ENCODE assay signal across 23 mouse cellular contexts in the genomic region with DNA sequence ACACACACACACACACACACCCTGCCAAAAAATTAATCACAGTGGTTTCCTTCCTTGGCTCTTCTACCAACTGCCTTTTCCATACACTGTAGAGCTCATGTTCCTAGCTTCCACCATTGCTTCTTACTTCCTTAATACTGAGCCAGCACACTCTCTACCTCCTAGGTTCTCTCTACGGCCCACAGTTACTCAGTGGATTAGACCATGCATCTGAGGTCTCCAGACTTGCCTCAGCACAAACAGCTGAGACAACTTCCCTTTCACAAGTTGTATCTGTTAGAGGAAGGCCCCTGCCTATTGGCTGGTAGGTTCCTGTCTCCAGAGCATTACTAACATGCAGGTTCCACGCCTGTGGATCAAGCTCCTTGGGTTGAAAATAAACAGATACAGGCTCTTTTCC. TPM values are rescaled to one million over a fixed set of nuclear protein-coding genes. Genes with fewer than 3 reads are reported as not detected.
A peak's percentile ranks its signal among the peaks of the same experiment; 100 is the strongest.
DNase-seq lines count a peak whose midpoint lies in the region; ATAC-seq and TF ChIP-seq lines count a peak whose summit lies in the region.
"Had no signal": no experiment of that assay in that cellular context is flagged by ENCODE, and none has a peak within 500 bp of the region (broad histone marks: within the 10 kb centered on the region; RNA-seq: fewer than 3 reads in every experiment).

No protein-coding gene starts in this region.

- no peak for DNase-seq in testis, postnatal 14 days (ENCODE audit: low spot score)
- DNase-seq in retina, embryonic 14.5 days (ENCODE audit: low spot score), result no peak
- no peak for DNase-seq in cerebellum, adult 11 months
- no peak for DNase-seq in right cerebral cortex, postnatal 4 days
- DNase-seq: adrenal gland, postnatal 36 days; cerebellum, adult 18-20 months; cerebellum, postnatal 25 days; embryo, embryonic 11 days; gastrocnemius, postnatal 25 days; kidney, adult 8-10 months; kidney, postnatal 14 days; lung, adult 18-20 months had no signal

- no peaks in the 10 kb centered on the region for H3K36me3 ChIP-seq in hindbrain, embryonic 16.5 days (ENCODE audit: control insufficient read depth, insufficient read depth, low read length)
- H3K36me3 ChIP-seq in hindbrain, embryonic 13.5 days, result no peaks in the 10 kb centered on the region
- no peaks in the 10 kb centered on the region for H3K36me3 ChIP-seq in testis, adult 2 months (ENCODE audit: control insufficient read depth, insufficient read depth, low read length)
- no peaks in the 10 kb centered on the region for H3K36me3 ChIP-seq in limb, embryonic 12.5 days
- H3K36me3 ChIP-seq: forebrain, embryonic 10.5 days; hindbrain, embryonic 12.5 days; liver, embryonic 12.5 days; midbrain, embryonic 15.5 days; neural tube, embryonic 13.5 days had no signal

- H3K27me3 ChIP-seq in hindbrain, embryonic 16.5 days (replicated peaks; ENCODE audit: control insufficient read depth, insufficient read depth, low read length), result no peaks in the 10 kb centered on the region
- no peaks in the 10 kb centered on the region for H3K27me3 ChIP-seq in hindbrain, embryonic 13.5 days
- H3K27me3 ChIP-seq in testis, adult 2 months (ENCODE audit: control insufficient read depth, insufficient read depth, low read length), result no peaks in the 10 kb centered on the region
- H3K27me3 ChIP-seq in limb, embryonic 12.5 days, result no peaks in the 10 kb centered on the region
- H3K27me3 ChIP-seq: hindbrain, embryonic 12.5 days; liver, embryonic 12.5 days; megakaryocyte, embryonic 14.5 days; midbrain, embryonic 15.5 days; neural tube, embryonic 13.5 days had no signal

- WGBS in hindbrain, embryonic 16.5 days, result 82% methylated on average over 2 of the region's 2 CpGs
- WGBS in hindbrain, embryonic 13.5 days, result 86% methylated on average over 2 of the region's 2 CpGs
- WGBS in limb, embryonic 12.5 days, result 63% methylated on average over 2 of the region's 2 CpGs

- TF ChIP-seq CTCF in testis, adult 2 months (IDR thresholded peaks at IDR 0.05; ENCODE audit: control insufficient read depth, insufficient read depth, insufficient replicate concordance, low read depth, low read length), result no peak

- H3K4me2 ChIP-seq in hindbrain, embryonic 16.5 days (ENCODE audit: low read length), result no peak overlapping the region
- no peak overlapping the region for H3K4me2 ChIP-seq in hindbrain, embryonic 13.5 days
- H3K4me2 ChIP-seq in limb, embryonic 12.5 days, result no peak overlapping the region
- H3K4me2 ChIP-seq: hindbrain, embryonic 12.5 days; liver, embryonic 12.5 days; midbrain, embryonic 15.5 days; neural tube, embryonic 13.5 days had no signal

- H3K4me3 ChIP-seq in hindbrain, embryonic 16.5 days (ENCODE audit: low read length), result no peak overlapping the region
- H3K4me3 ChIP-seq in hindbrain, embryonic 13.5 days, result no peak overlapping the region
- H3K4me3 ChIP-seq in testis, adult 2 months (ENCODE audit: control insufficient read depth, low read depth, low read length), result peak overlapping the region; percentile 40; the same call in 1 of the 2 replicates
- H3K4me3 ChIP-seq in limb, embryonic 12.5 days (replicated peaks), result no peak overlapping the region
- H3K4me3 ChIP-seq: forebrain, embryonic 10.5 days; hindbrain, embryonic 12.5 days; liver, embryonic 12.5 days; megakaryocyte, embryonic 14.5 days; midbrain, embryonic 15.5 days; neural tube, embryonic 13.5 days had no signal

- no peaks in the 10 kb centered on the region for H3K9me3 ChIP-seq in hindbrain, embryonic 16.5 days (ENCODE audit: control insufficient read depth, low read length)
- no peaks in the 10 kb centered on the region for H3K9me3 ChIP-seq in hindbrain, embryonic 13.5 days
- no peaks in the 10 kb centered on the region for H3K9me3 ChIP-seq in limb, embryonic 12.5 days
- H3K9me3 ChIP-seq: forebrain, embryonic 10.5 days; hindbrain, embryonic 12.5 days; liver, embryonic 12.5 days; megakaryocyte, embryonic 14.5 days; midbrain, embryonic 15.5 days; neural tube, embryonic 13.5 days had no signal

- no peak overlapping the region for H3K27ac ChIP-seq in hindbrain, embryonic 16.5 days (ENCODE audit: low read depth, low read length)
- no peak overlapping the region for H3K27ac ChIP-seq in hindbrain, embryonic 13.5 days
- no peak overlapping the region for H3K27ac ChIP-seq in testis, adult 2 months (ENCODE audit: control insufficient read depth, insufficient read depth, low read depth, low read length)
- peak overlapping the region; percentile 26; the same call in 1 of the 2 replicates for H3K27ac ChIP-seq in limb, embryonic 12.5 days
- H3K27ac ChIP-seq: forebrain, embryonic 10.5 days; hindbrain, embryonic 12.5 days; liver, embryonic 12.5 days; midbrain, embryonic 15.5 days; neural tube, embryonic 13.5 days had no signal

- H3K9ac ChIP-seq in hindbrain, embryonic 16.5 days (ENCODE audit: low read depth, low read length), result no peak overlapping the region
- H3K9ac ChIP-seq in hindbrain, embryonic 13.5 days, result no peak overlapping the region
- H3K9ac ChIP-seq in limb, embryonic 12.5 days (replicated peaks), result no peak overlapping the region
- H3K9ac ChIP-seq: hindbrain, embryonic 12.5 days; liver, embryonic 12.5 days; midbrain, embryonic 15.5 days; neural tube, embryonic 13.5 days had no signal

- no peak for TF ChIP-seq POLR2A in testis, adult 2 months (IDR thresholded peaks at IDR 0.05; ENCODE audit: control insufficient read depth, low read depth, low read length)

- peaks cover 7% of the 10 kb centered on the region for H3K4me1 ChIP-seq in hindbrain, embryonic 16.5 days (ENCODE audit: control insufficient read depth, insufficient read depth, low read depth, low read length)
- H3K4me1 ChIP-seq in hindbrain, embryonic 13.5 days (replicated peaks), result peaks cover 28% of the 10 kb centered on the region
- no peaks in the 10 kb centered on the region; the same call in none of the 2 replicates for H3K4me1 ChIP-seq in testis, adult 2 months (ENCODE audit: control insufficient read depth, insufficient read depth, low read length)
- H3K4me1 ChIP-seq in limb, embryonic 12.5 days (replicated peaks), result peaks cover 24% of the 10 kb centered on the region
- H3K4me1 ChIP-seq: forebrain, embryonic 10.5 days; liver, embryonic 12.5 days; megakaryocyte, embryonic 14.5 days had no signal

- peak; percentile 12; the same call in 1 of the 2 replicates for ATAC-seq in hindbrain, embryonic 16.5 days
- ATAC-seq in hindbrain, embryonic 13.5 days (ENCODE audit: low FRiP score), result no peak
- no peak; the same call in 1 of the 2 replicates for ATAC-seq in limb, embryonic 12.5 days (ENCODE audit: insufficient number of reproducible peaks, insufficient read depth, low FRiP score, low TSS enrichment, low read depth)
- ATAC-seq: inflammation-experienced regulatory T-cells, adult 6 months; liver, embryonic 12.5 days; midbrain, embryonic 15.5 days had no signal

RNA-seq across cellular contexts. Expression of a gene that starts 45.4 kb away (rescaled TPM):
- 44.5 and 48.2 TPM in 2 replicates for polyA plus RNA-seq in hindbrain, embryonic 16.5 days (2015; fragmentation: Nextera tagmentation; extraction: Ambion mirVana)
- 44.6 and 50.9 TPM in 2 replicates for polyA plus RNA-seq in hindbrain, embryonic 13.5 days (2015; fragmentation: Nextera tagmentation; extraction: Ambion mirVana)
- 1.2 and 1.3 TPM in 2 replicates for polyA plus RNA-seq in testis, adult 2 months (2012; rRNA removed)
- polyA plus RNA-seq in limb, embryonic 12.5 days (2016; fragmentation: Nextera tagmentation; extraction: Ambion mirVana), result 20.4 and 22.7 TPM in 2 replicates
